Mouse (Mus musculus) R1 (cell line): ENCODE results near the gene Capzb.

Experiments
- DNase-seq: peaks from one replicate; pipeline ENCODE4 v3.0.0-alpha.2; 2018; ENCODE audit warnings: low read depth, low spot score

Gene Capzb

DNA sequence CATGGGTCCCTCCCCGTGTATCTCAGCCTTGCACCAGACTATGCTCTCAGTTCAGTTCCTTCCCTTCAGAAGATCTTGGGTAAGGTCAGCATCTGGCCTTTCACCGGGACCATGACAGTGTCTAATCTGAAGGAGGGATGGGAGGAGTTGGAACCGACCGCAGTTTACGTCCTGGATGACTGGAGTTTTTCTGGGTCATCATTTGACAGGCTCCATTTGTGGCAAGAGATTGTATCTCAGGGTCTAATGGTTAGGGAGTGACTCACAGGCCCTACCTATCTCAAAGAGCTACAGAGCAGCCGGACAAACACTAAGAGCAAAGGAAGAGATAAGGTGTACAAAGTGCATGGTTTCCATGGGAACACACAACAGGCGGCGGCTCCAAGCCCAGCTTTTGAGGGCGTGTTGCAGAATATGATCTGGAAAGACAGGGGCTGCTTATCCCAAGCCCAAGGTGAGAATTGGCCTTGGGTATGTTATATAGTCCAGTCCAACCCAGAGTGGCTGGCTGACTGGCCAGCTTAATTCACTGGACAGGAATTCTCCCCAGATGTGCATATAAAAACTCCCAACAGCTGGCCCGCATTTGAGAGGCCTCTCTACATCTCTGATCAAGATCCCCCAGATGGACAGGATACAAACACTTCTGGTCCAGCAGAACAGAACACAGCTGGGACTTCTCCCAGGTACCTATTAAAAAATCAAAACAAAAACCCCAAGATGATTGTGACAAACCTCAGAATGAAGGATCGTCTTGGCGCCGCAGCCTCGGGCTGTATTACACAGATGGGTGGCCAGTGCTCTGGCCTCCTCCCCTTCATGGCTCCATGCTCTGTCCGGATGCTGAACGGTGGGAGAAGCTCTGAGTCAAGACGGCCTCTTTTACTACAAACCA, 12.7 kb upstream of the Capzb start:
- DNase-seq = no peak

- DNase-seq = peak; percentile 84
These were observed 10.2 kb upstream of the Capzb start for GRCm38 (mm10) chr4:139182511-139182910.

DNA sequence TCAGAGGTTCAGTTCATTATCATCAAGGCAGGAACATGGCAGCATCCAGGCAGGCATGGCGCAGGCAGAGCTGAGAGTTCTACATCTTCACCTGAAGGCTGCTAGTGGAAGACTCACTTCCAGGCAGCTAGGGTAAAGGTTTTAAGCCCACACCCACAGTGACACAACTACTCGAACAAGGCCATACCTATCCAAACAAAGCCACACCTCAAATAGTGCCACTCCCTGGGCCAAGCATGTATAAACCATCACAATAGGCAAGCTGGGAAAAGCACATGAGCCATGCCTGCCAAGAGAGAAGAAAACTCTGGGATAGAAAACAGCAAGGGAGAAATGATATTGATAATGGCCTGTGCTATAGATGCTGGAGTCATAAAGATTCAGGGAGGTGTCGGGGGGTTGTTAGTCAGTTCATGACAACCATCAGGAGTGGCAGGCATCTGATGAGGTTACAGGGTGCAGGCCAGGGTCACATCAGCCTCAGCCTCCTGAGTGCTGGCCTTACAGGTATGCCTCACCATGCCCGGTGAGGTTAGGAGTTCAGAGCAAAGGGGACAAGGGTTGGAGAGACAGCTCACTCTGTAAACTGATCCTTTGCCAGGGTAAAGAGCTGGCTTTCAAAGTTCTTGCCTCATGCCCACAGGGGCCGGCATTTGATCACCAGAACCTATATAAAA, 6.8 kb upstream of the Capzb start:
- no peak for DNase-seq

GRCm38 (mm10) chr4:139187930-139188329, 4.8 kb upstream of the Capzb start:
- DNase-seq = no peak

GRCm38 (mm10) chr4:139191605-139192498, 847 bp upstream of the Capzb start:
- DNase-seq = no peak

GRCm38 (mm10) chr4:139193176-139194093, 736 bp downstream of the Capzb start:
- DNase-seq = peak; percentile 76

GRCm38 (mm10) chr4:139195101-139195500, 2.4 kb downstream of the Capzb start:
- DNase-seq = no peak

DNA sequence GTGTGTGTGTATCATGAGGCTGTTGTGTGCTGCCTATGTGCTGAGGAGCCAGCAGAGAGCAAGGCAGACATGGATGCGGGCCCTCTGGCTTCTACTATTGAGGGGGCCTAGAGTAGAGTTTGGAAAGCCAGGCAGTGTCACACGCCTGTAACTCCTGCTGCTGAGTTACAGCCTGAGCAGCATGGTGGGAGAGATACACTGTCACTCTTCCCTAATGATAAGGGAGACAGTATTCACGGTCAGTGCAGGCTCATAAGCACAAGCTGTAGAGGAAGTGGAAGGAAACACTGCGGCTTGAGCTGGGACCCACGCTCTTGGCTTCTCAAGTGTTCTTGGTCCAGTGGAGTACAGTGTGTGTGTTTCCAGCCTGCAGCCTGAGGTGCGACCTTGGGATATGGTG, 3.8 kb downstream of the Capzb start:
- no peak for DNase-seq

DNA sequence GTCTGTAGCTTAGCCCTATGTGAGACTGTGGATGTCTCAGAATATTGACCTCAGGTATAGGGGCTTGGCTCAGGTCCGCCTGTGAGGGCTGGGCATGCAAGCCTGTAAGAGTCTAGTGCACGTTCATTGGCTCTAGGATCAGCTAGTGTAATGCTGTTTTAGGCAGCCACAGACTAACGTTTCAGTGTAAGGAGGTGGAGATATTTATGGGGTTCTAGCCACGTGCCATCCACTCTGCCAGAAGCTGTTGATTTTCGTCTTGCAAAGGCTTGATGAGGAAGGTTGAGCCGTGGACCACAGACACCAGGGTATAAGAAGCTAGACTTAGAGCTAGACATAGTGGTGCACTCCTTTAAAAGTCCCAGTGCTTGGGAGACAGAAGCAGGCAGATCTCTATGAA, 4.2 kb downstream of the Capzb start:
- DNase-seq = no peak

DNA sequence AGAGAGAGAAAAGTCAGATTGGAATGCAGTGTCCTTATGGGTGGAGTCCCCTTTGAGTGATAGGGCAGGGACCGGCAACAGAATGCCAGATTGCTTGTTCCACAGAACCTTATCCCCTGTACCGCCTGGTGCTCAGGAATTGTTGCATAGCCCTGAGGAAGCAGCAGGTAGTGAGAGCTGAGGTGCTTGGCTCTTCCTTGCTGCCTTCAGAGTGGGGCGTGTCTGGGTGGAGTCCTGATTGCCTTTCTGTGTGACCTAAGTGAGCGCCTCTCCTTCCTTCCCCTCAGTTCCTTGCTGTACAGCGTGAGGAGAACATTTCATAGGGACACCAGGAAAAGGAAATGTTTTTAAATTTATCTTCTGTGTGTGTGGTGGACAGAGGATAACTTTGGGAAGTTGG, 4.8 kb downstream of the Capzb start:
- peak; percentile 97 for DNase-seq

DNA sequence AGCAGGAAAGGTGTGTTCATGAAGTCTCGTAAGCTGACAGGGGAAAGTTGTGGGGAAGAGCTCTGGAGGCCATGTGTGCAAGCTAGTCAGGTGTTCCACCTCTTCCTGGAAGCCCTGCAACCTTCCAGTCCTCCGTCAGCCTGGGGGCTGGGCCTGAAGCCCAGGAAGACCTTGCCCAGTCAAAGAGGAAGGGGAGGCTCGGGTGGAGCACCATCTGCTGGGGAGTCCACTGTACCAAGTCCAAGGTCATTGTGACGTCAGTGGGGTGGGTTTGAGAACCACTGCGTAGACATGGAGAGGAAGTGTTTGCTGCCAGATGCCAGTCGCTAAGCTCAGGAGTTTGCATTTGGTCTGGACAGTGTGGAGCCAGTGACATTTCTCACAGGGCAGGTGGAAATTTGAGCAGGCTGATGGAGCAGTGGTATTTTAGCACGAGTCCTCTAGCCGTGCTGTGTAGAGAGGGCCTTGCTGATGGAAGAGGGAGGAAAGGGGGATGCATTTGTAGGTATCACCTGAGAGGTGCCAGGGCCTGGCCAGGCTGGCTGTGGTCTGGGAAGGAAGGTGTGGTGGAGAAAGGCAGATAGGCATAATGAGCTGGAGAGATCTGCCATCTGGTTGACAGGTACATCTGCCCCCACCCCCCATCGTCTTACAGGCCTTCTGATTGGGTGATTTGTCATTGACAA, 5.4 kb downstream of the Capzb start:
- DNase-seq = peak; percentile 83

DNA sequence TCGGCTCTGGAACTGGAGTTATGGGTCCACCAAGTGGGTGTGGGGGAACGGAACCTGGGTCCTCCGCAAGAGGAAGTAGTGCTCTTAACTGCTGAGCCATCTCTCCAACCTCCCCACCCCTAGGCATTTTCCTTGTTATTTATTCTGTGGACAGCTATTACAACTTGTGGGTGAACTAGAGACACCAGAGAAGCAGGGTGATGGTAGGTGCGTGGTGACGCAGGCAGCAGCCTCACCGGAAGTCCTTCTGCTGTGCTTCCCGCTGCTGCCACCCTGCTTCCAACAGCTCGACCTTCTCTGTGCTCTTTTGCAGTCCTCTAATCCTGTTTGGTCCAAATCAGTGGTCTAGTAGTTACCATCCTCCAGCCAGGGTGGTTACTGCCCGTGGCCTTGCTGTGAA, 6.4 kb downstream of the Capzb start:
- no peak for DNase-seq

DNA sequence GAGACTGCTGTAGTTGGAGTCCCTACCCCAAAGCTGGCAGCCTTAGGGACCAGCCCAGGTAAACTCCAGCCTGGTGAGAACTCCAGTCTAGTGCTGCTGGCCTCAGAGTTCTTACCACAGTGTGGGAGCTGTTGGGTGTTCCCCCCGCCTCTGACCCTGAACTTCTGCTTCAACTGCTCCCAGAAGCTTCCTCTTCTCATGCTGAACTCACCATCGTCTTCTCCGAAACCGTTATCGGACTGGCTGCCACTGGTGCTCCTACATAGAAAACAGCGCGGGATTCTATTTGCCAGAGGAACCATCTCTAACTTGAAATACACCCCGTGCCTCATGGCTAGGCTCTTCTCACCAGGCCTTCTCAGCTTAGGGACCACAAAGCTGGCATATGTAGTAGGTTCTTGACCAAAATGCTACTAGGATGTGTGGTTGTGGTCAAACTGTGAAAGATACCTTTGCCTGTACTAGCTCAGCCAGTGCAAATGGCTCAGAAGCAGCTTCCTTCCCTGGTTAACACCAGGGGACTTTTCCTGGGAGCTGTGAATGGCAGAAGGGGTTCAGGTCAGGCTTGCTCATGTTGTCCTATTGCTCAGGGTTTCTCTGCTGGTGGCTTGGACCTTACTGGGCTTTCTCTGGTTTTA, 7.1 kb downstream of the Capzb start:
- no peak for DNase-seq

- DNase-seq = no peak
These were observed 8.2 kb downstream of the Capzb start for GRCm38 (mm10) chr4:139200946-139201345.

DNA sequence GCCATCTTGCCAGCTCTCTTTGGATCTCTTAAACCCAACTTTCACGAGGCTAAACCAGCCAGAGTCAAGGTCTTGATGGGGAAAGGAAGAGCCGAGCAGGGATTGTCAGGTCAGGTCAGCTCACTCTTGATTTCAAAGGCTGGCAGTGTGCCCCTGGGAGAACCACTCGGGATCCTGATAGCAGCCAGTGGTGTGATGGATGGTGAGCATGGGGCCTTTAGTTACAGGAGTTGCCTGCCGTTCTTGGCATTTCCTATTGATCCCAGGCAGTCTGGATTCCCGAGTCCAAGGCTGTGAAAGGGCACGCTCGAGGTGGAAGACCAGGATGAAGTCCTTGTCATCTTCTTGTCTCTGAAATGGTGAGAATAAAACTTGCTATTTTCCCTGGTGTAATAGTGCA, 9.9 kb downstream of the Capzb start:
- DNase-seq = no peak

DNA sequence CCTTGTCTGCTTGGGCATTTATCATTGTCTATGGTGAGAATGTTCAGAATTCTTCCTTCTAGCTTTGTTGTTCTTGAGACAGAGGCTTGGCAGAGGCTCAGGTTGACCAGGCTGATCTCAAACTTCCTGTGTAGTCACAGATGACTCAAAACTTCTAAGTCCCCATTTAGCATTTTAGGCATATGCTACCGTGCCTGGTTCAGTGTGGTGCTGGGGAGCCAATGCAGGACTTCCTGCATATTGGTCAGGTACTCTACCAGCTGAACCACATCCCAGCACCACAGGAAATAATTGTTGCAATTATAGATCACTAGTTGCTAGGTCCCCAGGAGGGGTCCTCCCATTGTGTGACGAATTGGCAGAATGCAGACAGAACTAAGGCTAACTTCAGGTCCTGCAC, 10.7 kb downstream of the Capzb start:
- DNase-seq = no peak

DNA sequence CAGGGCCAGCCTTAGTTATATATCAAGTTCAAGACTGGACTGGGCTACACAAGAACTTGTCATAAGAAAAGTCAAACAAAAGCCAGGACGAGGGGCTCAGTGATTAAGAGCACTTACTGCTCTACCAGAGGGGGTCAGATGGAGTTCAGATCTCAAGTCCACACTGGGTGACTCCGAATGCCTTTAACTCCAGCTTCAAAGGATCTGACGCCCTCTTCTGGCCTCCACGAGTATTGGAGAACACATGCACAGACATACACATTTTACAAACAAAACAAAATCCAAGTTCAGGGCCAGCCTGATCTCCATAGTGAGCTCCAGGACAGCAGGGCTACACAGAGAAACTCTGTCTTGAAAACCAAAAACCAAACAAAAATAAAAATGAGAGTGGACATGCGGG, 13.1 kb downstream of the Capzb start:
- DNase-seq = peak; percentile 83

GRCm38 (mm10) chr4:139206353-139207045, 13.8 kb downstream of the Capzb start:
- no peak for DNase-seq
